Mouse (Mus musculus) forebrain, postnatal 0 days (tissue): ENCODE data around the gene Oas1f. TPM values are rescaled to one million over a fixed set of nuclear protein-coding genes. Genes with fewer than 3 reads are reported as not detected.
"Not testable (repeated sequence)": the region's sequence is repeated elsewhere in the genome, so short reads cannot be mapped to it uniquely, and the experiment has no call there.

Experiments
- ATAC-seq: fragments of 200-750 bp; cut with Nextera tagmentation; 2 replicates; pipeline ENCODE4 v1.8.0; 2017; ENCODE audit warnings: mild to moderate bottlenecking, moderate library complexity
- DNase-seq: peaks from one replicate; pipeline ENCODE4 v3.0.0-alpha.2; 2015
- H3K27ac ChIP-seq: fragments of 300-500 bp; sonication (generic); 2 replicates; pipeline ENCODE4 v1.5.1; 2014; ENCODE audit warnings: low read depth, mild to moderate bottlenecking, antibody characterized with exemption, low read length, moderate library complexity, mixed read lengths
- H3K27me3 ChIP-seq: fragments of 300-500 bp; sonication (generic); 2 replicates; pipeline ENCODE4 v1.6.1; 2014; ENCODE audit warnings: mild to moderate bottlenecking, low read length, mixed read lengths; ENCODE audit not compliant: insufficient read depth
- H3K36me3 ChIP-seq: fragments of 300-500 bp; sonication (generic); 2 replicates; pipeline ENCODE4 v1.6.1; 2014; ENCODE audit warnings: mild to moderate bottlenecking, moderate library complexity; ENCODE audit not compliant: insufficient read depth
- H3K4me1 ChIP-seq: fragments of 300-500 bp; sonication (generic); 2 replicates; pipeline ENCODE4 v1.6.1; 2014; ENCODE audit warnings: antibody characterized with exemption; ENCODE audit not compliant: insufficient read depth
- H3K4me2 ChIP-seq: fragments of 300-500 bp; sonication (generic); 2 replicates; pipeline ENCODE4 v1.6.1; 2014; ENCODE audit warnings: low read depth, mild to moderate bottlenecking, moderate library complexity
- H3K4me3 ChIP-seq: fragments of 300-500 bp; sonication (generic); 2 replicates; pipeline ENCODE4 v1.5.1; 2014; ENCODE audit warnings: low read depth, low read length, mixed read lengths
- H3K9ac ChIP-seq: fragments of 300-500 bp; sonication (generic); 2 replicates; pipeline ENCODE4 v1.6.1; 2014; ENCODE audit warnings: mild to moderate bottlenecking
- H3K9me3 ChIP-seq: fragments of 300-500 bp; sonication (generic); 2 replicates; pipeline ENCODE4 v1.6.1; 2016; ENCODE audit warnings: low read length
- CTCF ChIP-seq: sonication (generic); IDR thresholded peaks from 2 replicates; pipeline ENCODE4 v1.5.1; 2016; ENCODE audit warnings: antibody characterized with exemption, control low read depth, low read depth
- WGBS: fragments of 180-500 bp; shearing (Covaris S2); extraction: QIAGEN DNeasy Blood & Tissue Kit; methylation state at CpG from one replicate; pipeline ENCODE4 v1.1.7; 2014; 5-methylcytosine and 5-hydroxymethylcytosine counted together
- polyA plus RNA-seq: library from polyadenylated mRNA; unstranded; fragments of >200 nt; fragmentation: Nextera tagmentation; extraction: Ambion mirVana; gene quantifications from 2 replicates; pipeline ENCODE4 v1.2.1, GENCODE M21; 2015
- total RNA-seq: library from RNA; depleted of rRNA; stranded (reverse); fragments of >200 nt; gene quantifications from 2 replicates; pipeline ENCODE4 v1.2.3, GENCODE M21; 2014

The Oas1f gene
- total and polyA plus RNA-seq, 2 experiments from 2014 or later, result not detected

DNA sequence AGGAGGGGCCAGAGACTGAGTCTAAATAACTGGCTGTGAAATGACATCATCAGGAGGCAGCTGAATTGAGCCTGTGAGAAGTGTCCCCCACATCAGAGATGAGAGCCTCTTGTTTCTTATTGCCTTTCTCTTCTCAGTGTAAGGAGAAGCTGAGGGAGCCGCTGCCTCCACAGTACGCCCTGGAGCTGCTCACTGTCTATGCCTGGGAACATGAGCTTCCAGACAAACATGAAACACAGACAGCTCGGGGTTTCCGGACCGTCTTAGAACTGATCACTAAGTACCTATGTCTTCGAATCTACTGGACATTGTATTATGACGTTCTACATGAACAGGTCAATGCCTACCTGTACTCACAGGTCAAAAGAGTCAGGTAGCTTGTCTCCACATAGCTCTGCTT is 23.6 kb downstream of the Oas1f start:
- H3K36me3 ChIP-seq, result no peaks in the 10 kb centered on the region
- H3K4me1 ChIP-seq, result no peaks in the 10 kb centered on the region
- H3K27me3 ChIP-seq, result no peaks in the 10 kb centered on the region
- H3K4me2 ChIP-seq, result no peak overlapping the region
- H3K9me3 ChIP-seq, result no peaks in the 10 kb centered on the region
- no peak overlapping the region for H3K9ac ChIP-seq
- no peak for TF ChIP-seq CTCF
- no peak overlapping the region for H3K27ac ChIP-seq
- no peak for ATAC-seq
- DNase-seq, result no peak
- 71% methylated on average over 7 of the region's 7 CpGs for WGBS
- H3K4me3 ChIP-seq, result no peak overlapping the region

DNA sequence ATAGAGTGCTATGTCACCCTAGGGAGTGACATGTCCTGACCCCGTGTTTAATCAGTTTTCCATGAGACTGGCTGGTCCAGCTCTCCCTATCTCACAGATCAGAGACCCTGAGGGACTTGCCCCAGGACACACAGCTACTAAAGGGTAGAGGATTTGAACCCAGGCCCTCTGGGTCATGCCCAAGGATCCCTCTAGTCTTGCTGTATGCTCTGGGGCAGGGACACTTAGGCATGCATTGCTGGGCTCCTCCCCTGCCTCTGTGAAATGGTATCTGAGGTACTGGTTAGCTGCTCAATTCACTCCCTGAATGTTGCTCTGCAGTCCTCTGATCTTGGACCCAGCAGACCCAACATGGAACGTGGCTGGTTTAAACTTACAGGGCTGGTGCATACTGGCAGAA is 24.3 kb downstream of the Oas1f start:
- ATAC-seq, result no peak
- H3K9ac ChIP-seq, result no peak overlapping the region
- TF ChIP-seq CTCF, result no peak

DNA sequence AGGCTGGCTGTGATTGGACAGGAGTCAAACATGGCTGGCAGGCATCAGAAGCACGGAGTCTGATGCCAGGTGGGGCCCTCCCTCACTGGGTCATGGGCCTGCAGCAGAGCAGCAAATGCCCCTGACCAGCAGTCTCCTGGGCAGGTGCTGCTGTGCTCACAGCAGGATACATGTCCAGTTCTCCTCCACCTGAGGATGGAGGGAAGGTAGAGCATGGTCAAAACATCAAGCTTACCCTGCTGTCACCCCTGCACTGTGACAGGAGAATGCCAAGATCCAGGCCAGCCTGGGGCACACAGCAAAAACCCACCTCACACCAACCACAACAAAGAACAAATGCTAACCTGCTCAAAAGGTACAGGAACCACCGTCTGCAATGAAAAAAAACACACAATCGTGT is 29.7 kb downstream of the Oas1f start:
- H3K4me3 ChIP-seq, ATAC-seq, H3K9ac ChIP-seq, H3K27me3 ChIP-seq, DNase-seq, H3K4me2 ChIP-seq, H3K9me3 ChIP-seq, H3K27ac ChIP-seq, H3K36me3 ChIP-seq, H3K4me1 ChIP-seq: not testable (repeated sequence)
- 81% methylated on average over 2 of the region's 3 CpGs for WGBS

More for the DNA sequence above, 24.3 kb downstream of the Oas1f start:
- no peak overlapping the region for H3K27ac ChIP-seq
- H3K4me1 ChIP-seq, result no peaks in the 10 kb centered on the region
- H3K36me3 ChIP-seq, result no peaks in the 10 kb centered on the region
- H3K27me3 ChIP-seq, result no peaks in the 10 kb centered on the region
- H3K4me2 ChIP-seq, result no peak overlapping the region
- H3K4me3 ChIP-seq, result no peak overlapping the region
- no peak for DNase-seq
- 57% methylated on average over 2 of the region's 2 CpGs for WGBS
- H3K9me3 ChIP-seq, result no peaks in the 10 kb centered on the region

DNA sequence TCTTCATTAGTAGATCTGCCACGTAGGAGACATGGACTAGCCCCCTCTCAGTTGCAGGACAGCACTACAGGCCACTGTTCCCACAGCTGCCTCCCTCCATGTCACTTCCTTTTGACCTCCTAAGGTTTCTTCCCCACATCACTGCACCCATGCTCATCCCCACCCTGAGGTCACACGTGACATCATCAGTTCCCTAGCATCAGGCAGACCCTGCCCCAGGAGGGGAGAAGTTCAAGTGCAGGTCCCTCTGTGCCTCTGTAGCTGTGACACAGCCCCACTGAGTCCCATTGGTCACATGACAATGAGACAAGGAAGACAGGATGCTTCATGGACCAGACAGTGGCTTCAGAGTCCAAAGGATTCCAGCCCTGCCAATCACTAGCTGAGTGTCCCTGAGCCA is 30.2 kb downstream of the Oas1f start:
- H3K27ac ChIP-seq, H3K36me3 ChIP-seq, H3K9ac ChIP-seq, DNase-seq, H3K4me1 ChIP-seq, H3K27me3 ChIP-seq, H3K4me2 ChIP-seq, H3K4me3 ChIP-seq, ATAC-seq, H3K9me3 ChIP-seq: not testable (repeated sequence)
- 82% methylated on average over 2 of the region's 2 CpGs for WGBS

DNA sequence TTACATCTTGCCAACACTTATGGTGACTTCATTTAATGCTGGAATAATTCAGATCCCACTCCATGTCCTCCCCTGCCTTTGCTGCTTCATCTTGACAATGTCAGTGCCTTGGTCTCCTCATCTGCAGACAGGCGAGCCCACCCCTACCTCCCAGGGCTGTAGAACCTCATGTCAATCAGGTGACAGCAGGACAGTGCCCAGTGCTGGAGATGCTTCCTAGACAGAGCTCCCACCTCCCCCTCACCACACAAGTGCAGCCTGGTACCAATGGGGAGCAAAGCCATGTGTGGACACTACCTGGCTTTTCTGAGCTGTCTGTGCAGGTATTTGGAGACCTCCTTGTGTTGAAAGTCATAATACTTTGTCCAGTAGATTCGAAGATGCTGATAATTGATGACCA is 31.6 kb downstream of the Oas1f start:
- not testable (repeated sequence) for H3K4me1 ChIP-seq, ATAC-seq, H3K9ac ChIP-seq, H3K9me3 ChIP-seq, H3K4me3 ChIP-seq, H3K36me3 ChIP-seq, DNase-seq, H3K27me3 ChIP-seq, H3K27ac ChIP-seq, H3K4me2 ChIP-seq
- 66% methylated on average over 2 of the region's 2 CpGs for WGBS

DNA sequence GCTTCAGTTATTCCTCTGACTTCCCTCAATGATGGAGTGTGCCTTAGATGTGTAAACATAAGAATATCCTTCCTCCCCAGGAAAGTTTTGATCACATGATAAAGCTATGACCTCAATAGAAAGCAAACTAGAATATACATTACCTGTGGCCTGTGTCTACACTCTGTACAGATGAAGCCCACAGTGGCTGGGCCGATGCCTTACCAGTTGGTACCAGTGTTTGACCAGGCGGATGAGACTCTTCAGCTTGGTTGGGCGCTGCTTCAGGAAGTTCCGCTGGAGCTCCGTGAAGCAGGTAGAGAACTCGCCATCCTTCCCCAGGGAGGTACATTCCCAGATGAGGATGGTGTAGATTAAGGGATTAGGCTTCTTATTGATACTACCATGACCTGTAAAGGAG is 34.5 kb downstream of the Oas1f start:
- not testable (repeated sequence) for DNase-seq, H3K4me1 ChIP-seq, H3K9ac ChIP-seq, H3K27me3 ChIP-seq, H3K4me3 ChIP-seq, H3K9me3 ChIP-seq, H3K4me2 ChIP-seq, H3K27ac ChIP-seq, H3K36me3 ChIP-seq, ATAC-seq
- 94% methylated on average over 6 of the region's 6 CpGs for WGBS

DNA sequence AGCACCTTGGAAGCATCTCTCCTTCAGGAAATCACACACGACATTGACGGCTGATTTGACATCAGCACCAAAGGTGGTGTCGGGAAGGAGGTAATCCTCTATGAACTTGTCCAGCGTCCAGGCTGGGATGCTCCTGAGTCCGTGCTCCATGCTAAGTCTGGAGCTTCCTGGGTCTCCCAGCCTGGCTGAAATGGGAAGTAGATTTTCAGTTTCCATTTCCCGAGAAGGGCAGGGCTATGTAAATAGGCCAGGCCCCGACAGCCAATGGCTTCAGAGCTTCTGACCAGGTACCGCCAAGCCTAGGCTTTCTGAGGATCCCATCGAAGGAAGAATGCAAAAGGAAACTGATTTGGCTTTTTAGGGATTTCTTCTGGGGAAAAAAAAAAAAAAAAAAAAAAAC is 40.2 kb downstream of the Oas1f start, which contains the start of gene Oas1g:
TSS of gene Oas1g (minus strand) at position 201 of the 400 bp plus-strand sequence.
- H3K36me3 ChIP-seq, H3K9me3 ChIP-seq, H3K4me2 ChIP-seq, H3K4me3 ChIP-seq, H3K4me1 ChIP-seq, H3K27ac ChIP-seq, H3K27me3 ChIP-seq, H3K9ac ChIP-seq, DNase-seq, ATAC-seq: not testable (repeated sequence)
- WGBS, result 37% methylated on average over 6 of the region's 9 CpGs

DNA sequence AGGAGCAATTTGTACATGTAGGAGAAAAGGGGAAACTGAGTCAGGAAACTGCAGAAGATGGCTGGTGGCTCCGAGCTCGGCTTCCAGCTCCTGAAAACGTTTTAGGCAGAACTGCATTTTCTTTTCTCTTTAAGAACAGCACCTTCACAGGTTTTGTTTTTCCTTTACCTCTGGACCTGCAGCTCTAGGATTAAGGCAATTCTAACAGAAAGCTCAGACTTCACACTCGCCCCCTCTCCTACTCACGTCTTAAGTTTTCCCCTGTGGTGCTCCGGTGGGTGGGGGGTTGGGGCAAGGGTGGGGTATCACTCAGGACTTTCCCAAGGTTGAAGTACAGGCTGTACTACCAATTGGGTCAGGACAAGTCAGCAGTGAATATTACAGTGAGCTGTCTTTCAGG is 40.7 kb downstream of the Oas1f start:
- H3K27me3 ChIP-seq, result no peaks in the 10 kb centered on the region
- no peaks in the 10 kb centered on the region for H3K4me1 ChIP-seq
- no peak for TF ChIP-seq CTCF
- no peak overlapping the region for H3K9ac ChIP-seq
- ATAC-seq, result no peak
- no peak for DNase-seq
- no peaks in the 10 kb centered on the region for H3K36me3 ChIP-seq
- H3K27ac ChIP-seq, result no peak overlapping the region
- no peak overlapping the region for H3K4me3 ChIP-seq
- 66% methylated on average over 6 of the region's 6 CpGs for whole genome bisulfite sequencing
- no peak overlapping the region for H3K4me2 ChIP-seq
- no peaks in the 10 kb centered on the region for H3K9me3 ChIP-seq

DNA sequence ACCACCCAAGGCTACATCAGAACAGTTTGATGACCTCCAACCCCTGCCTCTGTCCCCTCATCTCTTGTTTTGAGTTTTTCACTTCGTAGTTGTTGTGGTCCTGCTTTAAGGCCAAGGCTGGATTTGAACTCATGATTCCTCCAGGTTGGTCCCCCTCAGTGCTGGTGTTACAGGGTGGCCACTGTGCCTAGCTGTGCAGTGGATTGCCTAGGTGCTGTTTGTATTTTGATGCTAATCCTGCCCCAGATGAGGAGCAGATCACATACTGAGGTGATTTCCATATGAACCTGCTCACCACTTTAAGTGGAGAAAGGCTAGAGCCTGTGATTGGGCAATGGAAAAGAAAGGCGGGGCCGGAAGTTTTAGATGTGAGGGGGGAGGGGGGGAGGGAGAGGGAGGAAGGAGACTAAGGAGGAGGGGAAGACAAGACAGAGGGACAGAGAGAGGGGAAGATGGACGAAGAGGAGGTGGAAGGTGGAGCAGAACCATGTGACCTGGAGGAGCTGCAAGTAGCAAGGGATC is 41.2 kb downstream of the Oas1f start:
- H3K4me3 ChIP-seq, H3K4me1 ChIP-seq, H3K4me2 ChIP-seq, ATAC-seq, H3K27me3 ChIP-seq, H3K36me3 ChIP-seq, DNase-seq, H3K9ac ChIP-seq, H3K9me3 ChIP-seq, H3K27ac ChIP-seq: not testable (repeated sequence)
- 46% methylated on average over 4 of the region's 4 CpGs for WGBS
